ENCODE assay signal across 8 mouse cellular contexts in the genomic region with DNA sequence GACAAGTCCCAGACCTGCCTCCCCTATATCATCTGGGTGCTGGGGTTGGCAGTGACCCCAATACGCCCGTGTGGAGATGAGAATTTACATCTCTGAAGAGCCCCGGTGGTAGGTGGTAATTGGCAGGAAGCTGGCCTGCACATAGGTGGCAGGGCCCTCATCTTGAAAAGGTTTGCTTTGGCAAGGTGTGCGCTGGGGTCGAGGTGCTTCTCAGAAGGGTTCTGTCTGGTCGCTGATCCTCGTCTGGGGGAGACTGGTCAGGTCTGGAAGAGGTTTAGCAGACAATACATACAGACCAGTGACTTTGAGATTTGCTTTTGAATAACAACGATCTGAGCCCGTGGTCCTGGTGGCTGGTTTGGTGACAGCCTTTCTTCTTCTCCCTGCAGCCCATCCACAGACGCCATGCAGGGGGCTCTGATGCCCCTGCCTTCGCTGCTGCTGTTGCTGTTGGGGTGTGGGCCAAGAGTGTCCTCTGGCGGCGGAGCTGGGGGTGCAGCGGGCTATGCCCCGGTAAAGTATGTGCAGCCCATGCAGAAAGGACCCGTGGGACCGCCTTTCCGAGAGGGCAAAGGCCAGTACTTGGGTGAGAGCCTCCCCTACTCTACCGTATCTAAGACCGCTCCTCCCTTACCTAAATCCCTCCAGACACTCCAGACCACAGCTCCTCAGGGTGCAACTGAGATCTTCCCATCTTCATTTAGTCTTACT. TPM values are rescaled to one million over a fixed set of nuclear protein-coding genes. Genes with fewer than 3 reads are reported as not detected.
DNase-seq lines count a peak whose midpoint lies in the region; ATAC-seq lines count a peak whose summit lies in the region.

No protein-coding gene starts in this region.

- no peak for ATAC-seq in CD4-positive, CD25-positive, alpha-beta regulatory T cell, adult 4 months
- ATAC-seq in neural tube, embryonic 11.5 days (ENCODE audit: insufficient read depth, low FRiP score, low TSS enrichment) = peak; percentile 63
- peak; percentile 66; the same call in 1 of the 2 replicates for ATAC-seq in hindbrain, embryonic 15.5 days (ENCODE audit: low FRiP score, low read depth)
- peak; percentile 47 for ATAC-seq in megakaryocyte progenitor cell, adult 5-6 weeks (replicated peaks; ENCODE audit: poor library complexity)
- no peak for ATAC-seq in inflammation-experienced regulatory T-cells, adult 6 months

- H3K9ac ChIP-seq in neural tube, embryonic 11.5 days (ENCODE audit: low read length) = no peak overlapping the region
- H3K9ac ChIP-seq in hindbrain, embryonic 15.5 days = 0 out of 2 replicates have a peak overlapping the region, but pooled peaks have one; percentile 4

- H3K36me3 ChIP-seq in neural tube, embryonic 11.5 days (ENCODE audit: control insufficient read depth, insufficient read depth, low read length) = no peaks in the 10 kb centered on the region
- no peaks in the 10 kb centered on the region for H3K36me3 ChIP-seq in hindbrain, embryonic 15.5 days

- H3K27me3 ChIP-seq in neural tube, embryonic 11.5 days (ENCODE audit: control insufficient read depth, insufficient read depth, low read length) = no peaks in the 10 kb centered on the region
- H3K27me3 ChIP-seq in hindbrain, embryonic 15.5 days = 0 out of 2 replicates have a peak, but pooled peaks cover 4% of the 10 kb centered on the region

- no peaks in the 10 kb centered on the region for H3K4me1 ChIP-seq in neural tube, embryonic 11.5 days (ENCODE audit: control insufficient read depth, insufficient read depth, low read length)
- H3K4me1 ChIP-seq in hindbrain, embryonic 15.5 days (replicated peaks) = peaks cover 7% of the 10 kb centered on the region

- H3K9me3 ChIP-seq in neural tube, embryonic 11.5 days (ENCODE audit: control insufficient read depth, low read length) = no peaks in the 10 kb centered on the region
- no peaks in the 10 kb centered on the region for H3K9me3 ChIP-seq in hindbrain, embryonic 15.5 days

- WGBS in neural tube, embryonic 11.5 days = 16% methylated on average over 20 of the region's 20 CpGs
- WGBS in hindbrain, embryonic 15.5 days = 15% methylated on average over 20 of the region's 20 CpGs

- H3K4me3 ChIP-seq in neural tube, embryonic 11.5 days (ENCODE audit: low read depth, low read length) = peak overlapping the region; percentile 12; the same call in 1 of the 2 replicates
- peak overlapping the region; percentile 23 for H3K4me3 ChIP-seq in hindbrain, embryonic 15.5 days

- no peak overlapping the region for H3K27ac ChIP-seq in neural tube, embryonic 11.5 days (ENCODE audit: low read depth, low read length)
- no peak overlapping the region for H3K27ac ChIP-seq in hindbrain, embryonic 15.5 days (replicated peaks)

- peak; percentile 48 for DNase-seq in CD4-positive, CD25-positive, alpha-beta regulatory T cell, adult 2 months (ENCODE audit: low read depth, low spot score)
- DNase-seq in neural tube, embryonic 11.5 days (ENCODE audit: low spot score) = no peak
- DNase-seq in neural tube, embryonic 10.5 days (ENCODE audit: extremely low spot score, low spot score) = no peak
- no peak for DNase-seq in adrenal gland, postnatal 25 days

- peak overlapping the region; percentile 39 for H3K4me2 ChIP-seq in neural tube, embryonic 11.5 days (ENCODE audit: low read depth)
- peak overlapping the region; percentile 51 for H3K4me2 ChIP-seq in hindbrain, embryonic 15.5 days

RNA-seq across cellular contexts. Expression of a gene that starts 12.1 kb away (rescaled TPM):
- 10 to 100 TPM; 20.3 to 33.8 TPM for polyA plus RNA-seq in CD4-positive, CD25-positive, alpha-beta regulatory T cell, adult 4 months (2017; shearing (Covaris generic))
- polyA plus RNA-seq in neural tube, embryonic 11.5 days (2014; fragmentation: Nextera tagmentation; extraction: Ambion mirVana) = 52.7 and 56.8 TPM in 2 replicates
- polyA plus RNA-seq in hindbrain, embryonic 15.5 days (2015; fragmentation: Nextera tagmentation; extraction: Ambion mirVana) = 78.6 and 86.1 TPM in 2 replicates
- 6.6 and 9.3 TPM in 2 replicates for total RNA-seq in megakaryocyte progenitor cell, adult 5-6 weeks (2015)
- 27.9 and 34.4 TPM in 2 replicates for total RNA-seq in megakaryocyte progenitor cell, adult 5-6 weeks (2017)
- polyA plus RNA-seq in inflammation-experienced regulatory T-cells, adult 6 months (2017; shearing (Covaris generic)) = 10 to 100 TPM; 15.9 to 22.5 (median 22.1) TPM
- 27.6 and 38.9 TPM in 2 replicates for total RNA-seq in adrenal gland, postnatal 25 days (2021)

RNA-seq across cellular contexts. Expression of a gene that starts 16.1 kb away (rescaled TPM):
- polyA plus RNA-seq in CD4-positive, CD25-positive, alpha-beta regulatory T cell, adult 4 months (2017; shearing (Covaris generic)) = not detected
- polyA plus RNA-seq in neural tube, embryonic 11.5 days (2014; fragmentation: Nextera tagmentation; extraction: Ambion mirVana) = 1.2 and 1.8 TPM in 2 replicates
- polyA plus RNA-seq in hindbrain, embryonic 15.5 days (2015; fragmentation: Nextera tagmentation; extraction: Ambion mirVana) = 10.7 and 11.4 TPM in 2 replicates
- not detected in 2 replicates for total RNA-seq in megakaryocyte progenitor cell, adult 5-6 weeks (2015)
- total RNA-seq in megakaryocyte progenitor cell, adult 5-6 weeks (2017) = not detected in 2 replicates
- not detected for polyA plus RNA-seq in inflammation-experienced regulatory T-cells, adult 6 months (2017; shearing (Covaris generic))
- total RNA-seq in adrenal gland, postnatal 25 days (2021) = 2.4 and 2.6 TPM in 2 replicates

RNA-seq across cellular contexts. Expression of a gene that starts 22.8 kb away (rescaled TPM):
- polyA plus RNA-seq in CD4-positive, CD25-positive, alpha-beta regulatory T cell, adult 4 months (2017; shearing (Covaris generic)) = not detected
- 7.4 and 7.9 TPM in 2 replicates for polyA plus RNA-seq in neural tube, embryonic 11.5 days (2014; fragmentation: Nextera tagmentation; extraction: Ambion mirVana)
- 6.9 and 8.1 TPM in 2 replicates for polyA plus RNA-seq in hindbrain, embryonic 15.5 days (2015; fragmentation: Nextera tagmentation; extraction: Ambion mirVana)
- total RNA-seq in megakaryocyte progenitor cell, adult 5-6 weeks (2015) = not detected in 2 replicates
- not detected in 2 replicates for total RNA-seq in megakaryocyte progenitor cell, adult 5-6 weeks (2017)
- not detected for polyA plus RNA-seq in inflammation-experienced regulatory T-cells, adult 6 months (2017; shearing (Covaris generic))
- 1.7 and 2.4 TPM in 2 replicates for total RNA-seq in adrenal gland, postnatal 25 days (2021)

RNA-seq across cellular contexts. Expression of a gene that starts 47.2 kb away (rescaled TPM):
- 100 to 1,000 TPM in 1 of 2 experiments, 10 to 100 TPM in 1; 64.4 to 121 TPM for polyA plus RNA-seq in CD4-positive, CD25-positive, alpha-beta regulatory T cell, adult 4 months (2017; shearing (Covaris generic))
- polyA plus RNA-seq in neural tube, embryonic 11.5 days (2014; fragmentation: Nextera tagmentation; extraction: Ambion mirVana) = 32.1 and 45.4 TPM in 2 replicates
- polyA plus RNA-seq in hindbrain, embryonic 15.5 days (2015; fragmentation: Nextera tagmentation; extraction: Ambion mirVana) = 172 and 180 TPM in 2 replicates
- total RNA-seq in megakaryocyte progenitor cell, adult 5-6 weeks (2015) = 33.5 and 38.5 TPM in 2 replicates
- 54.6 and 61.8 TPM in 2 replicates for total RNA-seq in megakaryocyte progenitor cell, adult 5-6 weeks (2017)
- 10 to 100 TPM; 55.8 to 71.3 (median 70.8) TPM for polyA plus RNA-seq in inflammation-experienced regulatory T-cells, adult 6 months (2017; shearing (Covaris generic))
- total RNA-seq in adrenal gland, postnatal 25 days (2021) = 88.0 and 93.9 TPM in 2 replicates

RNA-seq across cellular contexts. Expression of a gene that starts 53.2 kb away (rescaled TPM):
- polyA plus RNA-seq in CD4-positive, CD25-positive, alpha-beta regulatory T cell, adult 4 months (2017; shearing (Covaris generic)) = 1 to 10 TPM; 2.0 to 6.3 TPM
- 80.9 and 83.6 TPM in 2 replicates for polyA plus RNA-seq in neural tube, embryonic 11.5 days (2014; fragmentation: Nextera tagmentation; extraction: Ambion mirVana)
- 82.9 and 97.5 TPM in 2 replicates for polyA plus RNA-seq in hindbrain, embryonic 15.5 days (2015; fragmentation: Nextera tagmentation; extraction: Ambion mirVana)
- total RNA-seq in megakaryocyte progenitor cell, adult 5-6 weeks (2015) = 18.8 and 21.1 TPM in 2 replicates
- total RNA-seq in megakaryocyte progenitor cell, adult 5-6 weeks (2017) = 35.8 and 39.6 TPM in 2 replicates
- 1 to 10 TPM; 3.2 to 6.6 (median 5.1) TPM for polyA plus RNA-seq in inflammation-experienced regulatory T-cells, adult 6 months (2017; shearing (Covaris generic))
- total RNA-seq in adrenal gland, postnatal 25 days (2021) = 55.0 and 68.0 TPM in 2 replicates

Comparison
In these comparisons a context has a peak if more than half of its experiments do, and no peak if none do; other contexts are left out.
1. ATAC-seq: peak in neural tube, embryonic 11.5 days (single experiment), hindbrain, embryonic 15.5 days (single experiment) and megakaryocyte progenitor cell, adult 5-6 weeks (single experiment); none in CD4-positive, CD25-positive, alpha-beta regulatory T cell, adult 4 months (single experiment) and inflammation-experienced regulatory T-cells, adult 6 months (single experiment).